12 mouse cellular contexts compared by ENCODE assay signal in genomic region chr9:61111206-61111605, GRCm38 (mm10).
DNase-seq lines count a peak whose midpoint lies in the region; ATAC-seq and TF ChIP-seq lines count a peak whose summit lies in the region.
"Had no signal": no experiment of that assay in that cellular context is flagged by ENCODE, and none has a peak within 500 bp of the region (broad histone marks: within the 10 kb centered on the region; RNA-seq: fewer than 3 reads in every experiment).

No protein-coding gene starts in this region.

- intact Hi-C loops in left cerebral cortex, adult 2 months (cut with DNase I) = no loop called here

- no peaks in the 10 kb centered on the region for H3K36me3 ChIP-seq in embryonic facial prominence, embryonic 13.5 days
- no peaks in the 10 kb centered on the region for H3K36me3 ChIP-seq in hindbrain, embryonic 12.5 days
- H3K36me3 ChIP-seq in midbrain, embryonic 14.5 days (ENCODE audit: control insufficient read depth, insufficient read depth, low read length) = no peaks in the 10 kb centered on the region
- no peaks in the 10 kb centered on the region for H3K36me3 ChIP-seq in liver, embryonic 12.5 days
- H3K36me3 ChIP-seq: heart, embryonic 15.5 days; intestine, embryonic 15.5 days; lung, embryonic 15.5 days had no signal

- no peak for TF ChIP-seq CTCF in brain, embryonic 14.5 days (IDR thresholded peaks at IDR 0.05; ENCODE audit: borderline replicate concordance, extremely low read depth, insufficient read depth, insufficient read length)
- TF ChIP-seq CTCF in left cerebral cortex, adult 2 months (IDR thresholded peaks at IDR 0.05) = no peak

- no peak for TF ChIP-seq POLR2A in brain, embryonic 14.5 days (IDR thresholded peaks at IDR 0.05; ENCODE audit: borderline replicate concordance, extremely low read depth, insufficient read depth, insufficient read length, poor library complexity, severe bottlenecking)

- no peak overlapping the region for H3K9ac ChIP-seq in embryonic facial prominence, embryonic 13.5 days
- no peak overlapping the region for H3K9ac ChIP-seq in hindbrain, embryonic 12.5 days
- H3K9ac ChIP-seq in midbrain, embryonic 14.5 days (replicated peaks; ENCODE audit: low read length) = no peak overlapping the region; the same call in 1 of the 2 replicates
- no peak overlapping the region for H3K9ac ChIP-seq in liver, embryonic 12.5 days
- H3K9ac ChIP-seq: heart, embryonic 15.5 days; intestine, embryonic 15.5 days; lung, embryonic 15.5 days had no signal

- WGBS in embryonic facial prominence, embryonic 13.5 days = 32% methylated on average over 7 of the region's 7 CpGs
- WGBS in hindbrain, embryonic 12.5 days = 28% methylated on average over 7 of the region's 7 CpGs
- 10% methylated on average over 7 of the region's 7 CpGs for WGBS in midbrain, embryonic 14.5 days
- 53% methylated on average over 7 of the region's 7 CpGs for WGBS in liver, embryonic 12.5 days (ENCODE audit: insufficient replicate concordance)

- H3K4me3 ChIP-seq in embryonic facial prominence, embryonic 13.5 days = no peak overlapping the region
- H3K4me3 ChIP-seq in hindbrain, embryonic 12.5 days = no peak overlapping the region
- no peak overlapping the region for H3K4me3 ChIP-seq in midbrain, embryonic 14.5 days (replicated peaks; ENCODE audit: low read depth, low read length)
- no peak overlapping the region for H3K4me3 ChIP-seq in liver, embryonic 12.5 days
- H3K4me3 ChIP-seq in left cerebral cortex, adult 2 months = no peak overlapping the region
- H3K4me3 ChIP-seq: heart, embryonic 15.5 days; intestine, embryonic 15.5 days; lung, embryonic 15.5 days had no signal

- no peak for ATAC-seq in embryonic facial prominence, embryonic 13.5 days (ENCODE audit: insufficient number of reproducible peaks, insufficient read depth, low FRiP score, low TSS enrichment, low read depth)
- ATAC-seq in hindbrain, embryonic 12.5 days (ENCODE audit: low FRiP score) = peak; percentile 43; the same call in 1 of the 2 replicates
- ATAC-seq in midbrain, embryonic 14.5 days (ENCODE audit: low FRiP score, low TSS enrichment) = peak; percentile 55
- no peak for ATAC-seq in liver, embryonic 12.5 days
- ATAC-seq: intestine, embryonic 15.5 days had no signal

- peaks cover 12% of the 10 kb centered on the region for H3K4me1 ChIP-seq in embryonic facial prominence, embryonic 13.5 days
- peaks cover 42% of the 10 kb centered on the region for H3K4me1 ChIP-seq in hindbrain, embryonic 12.5 days
- H3K4me1 ChIP-seq in midbrain, embryonic 14.5 days (ENCODE audit: control insufficient read depth, insufficient read depth, low read length) = peaks cover 32% of the 10 kb centered on the region
- H3K4me1 ChIP-seq in liver, embryonic 12.5 days = no peaks in the 10 kb centered on the region
- H3K4me1 ChIP-seq: heart, embryonic 15.5 days; intestine, embryonic 15.5 days; lung, embryonic 15.5 days had no signal

- H3K27ac ChIP-seq in embryonic facial prominence, embryonic 13.5 days = no peak overlapping the region
- peak overlapping the region; percentile 74 for H3K27ac ChIP-seq in hindbrain, embryonic 12.5 days
- H3K27ac ChIP-seq in midbrain, embryonic 14.5 days (replicated peaks; ENCODE audit: low read depth, low read length) = peak overlapping the region; percentile 72
- no peak overlapping the region for H3K27ac ChIP-seq in liver, embryonic 12.5 days
- H3K27ac ChIP-seq in left cerebral cortex, adult 2 months = no peak overlapping the region
- H3K27ac ChIP-seq: heart, embryonic 15.5 days; intestine, embryonic 15.5 days; lung, embryonic 15.5 days had no signal

- H3K9me3 ChIP-seq in embryonic facial prominence, embryonic 13.5 days = no peaks in the 10 kb centered on the region
- H3K9me3 ChIP-seq in hindbrain, embryonic 12.5 days (replicated peaks) = no peaks in the 10 kb centered on the region
- H3K9me3 ChIP-seq in midbrain, embryonic 14.5 days (ENCODE audit: control insufficient read depth, low read length) = no peaks in the 10 kb centered on the region
- H3K9me3 ChIP-seq in liver, embryonic 12.5 days (replicated peaks) = no peaks in the 10 kb centered on the region
- H3K9me3 ChIP-seq: heart, embryonic 15.5 days; intestine, embryonic 15.5 days; lung, embryonic 15.5 days had no signal

- DNase-seq in brain, embryonic 14.5 days (ENCODE audit: low read depth) = peak; percentile 73
- peak; percentile 76 for DNase-seq in midbrain, embryonic 14.5 days
- no peak for DNase-seq in embryo, embryonic 10 days (ENCODE audit: low spot score)
- DNase-seq in frontal cortex, postnatal 14 days (ENCODE audit: low spot score in 2 of 2) = no peak
- DNase-seq in left cerebral cortex, adult 2 months (ENCODE audit: extremely low spot score in 1 of 2, low spot score in 2 of 2) = no peak
- DNase-seq: gastrocnemius, postnatal 36 days had no signal

- H3K27me3 ChIP-seq in embryonic facial prominence, embryonic 13.5 days = peaks cover 62% of the 10 kb centered on the region
- peaks cover 16% of the 10 kb centered on the region for H3K27me3 ChIP-seq in hindbrain, embryonic 12.5 days
- H3K27me3 ChIP-seq in midbrain, embryonic 14.5 days (ENCODE audit: control insufficient read depth, insufficient read depth, low read length) = no peaks in the 10 kb centered on the region; the same call in 1 of the 2 replicates
- H3K27me3 ChIP-seq in liver, embryonic 12.5 days (replicated peaks) = 0 out of 2 replicates have a peak, but pooled peaks cover 27% of the 10 kb centered on the region

- 0 out of 2 replicates have a peak overlapping the region, but pooled peaks have one; percentile 42 for H3K4me2 ChIP-seq in embryonic facial prominence, embryonic 13.5 days
- H3K4me2 ChIP-seq in hindbrain, embryonic 12.5 days (replicated peaks) = peak overlapping the region; percentile 33
- peak overlapping the region; percentile 36 for H3K4me2 ChIP-seq in midbrain, embryonic 14.5 days (ENCODE audit: low read length)
- H3K4me2 ChIP-seq in liver, embryonic 12.5 days = no peak overlapping the region
- H3K4me2 ChIP-seq: heart, embryonic 15.5 days; intestine, embryonic 15.5 days; lung, embryonic 15.5 days had no signal

Comparison
In these comparisons a context has a peak if more than half of its experiments do, and no peak if none do; other contexts are left out.
1. DNase-seq: peak in brain, embryonic 14.5 days (single experiment) and midbrain, embryonic 14.5 days (single experiment); none in embryo, embryonic 10 days (single experiment), frontal cortex, postnatal 14 days (0 of 2) and left cerebral cortex, adult 2 months (0 of 2).
2. ATAC-seq: peak in hindbrain, embryonic 12.5 days (single experiment) and midbrain, embryonic 14.5 days (single experiment); none in embryonic facial prominence, embryonic 13.5 days (single experiment) and liver, embryonic 12.5 days (single experiment).
3. H3K27ac ChIP-seq: peak in hindbrain, embryonic 12.5 days (single experiment) and midbrain, embryonic 14.5 days (single experiment); none in embryonic facial prominence, embryonic 13.5 days (single experiment), liver, embryonic 12.5 days (single experiment) and left cerebral cortex, adult 2 months (single experiment).